ENCODE assay signal across 9 mouse cellular contexts in the genomic region with DNA sequence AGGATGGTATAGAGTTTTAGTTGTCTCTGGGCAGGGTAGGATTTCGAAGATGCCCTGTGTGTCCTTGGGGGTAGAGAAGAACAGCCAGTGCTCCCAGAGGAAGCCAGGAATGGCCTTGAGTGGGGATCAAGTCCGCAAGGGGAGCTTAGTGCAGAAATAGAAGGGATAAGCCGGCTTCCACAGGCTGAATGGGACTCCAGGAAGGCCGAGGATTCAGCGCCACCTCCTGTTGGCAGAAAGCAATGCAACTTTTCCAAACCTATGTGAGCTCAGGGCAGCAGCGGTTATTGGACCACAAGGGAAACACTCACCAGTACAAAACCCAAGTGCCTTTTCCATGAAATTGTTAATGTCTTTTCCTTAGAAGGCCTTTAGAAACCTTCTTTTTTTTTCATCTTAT. TPM values are rescaled to one million over a fixed set of nuclear protein-coding genes. Genes with fewer than 3 reads are reported as not detected.
DNase-seq lines count a peak whose midpoint lies in the region; ATAC-seq and TF ChIP-seq lines count a peak whose summit lies in the region.
"Had no signal": no experiment of that assay in that cellular context is flagged by ENCODE, and none has a peak within 500 bp of the region (broad histone marks: within the 10 kb centered on the region; RNA-seq: fewer than 3 reads in every experiment).

No protein-coding gene starts in this region.

- peak; percentile 45 for DNase-seq in Muller cell, postnatal 12 days (ENCODE audit: inconsistent ontology term)
- peak; percentile 65 for DNase-seq in brain, embryonic 18.5 days (ENCODE audit: low read depth, low spot score)
- peak; percentile 77 to 83 for DNase-seq in heart, postnatal 36 days
- peak; percentile 82 to 93 for DNase-seq in layer of hippocampus, adult 18-20 months (ENCODE audit: low spot score in 2 of 2)
- peak; percentile 86 for DNase-seq in lung, postnatal 0 days (ENCODE audit: low spot score)
- peak; percentile 94 to 95 for DNase-seq in right cerebral cortex, adult 2 months (ENCODE audit: low spot score in 2 of 2)

- ATAC-seq in forebrain, embryonic 13.5 days = peak; percentile 58
- no peak for ATAC-seq in lung, postnatal 0 days
- no peak for ATAC-seq in megakaryocyte, adult 5-6 weeks (ENCODE audit: poor library complexity, severe bottlenecking)

- TF ChIP-seq EP300 in lung, postnatal 0 days (IDR thresholded peaks at IDR 0.05) = no peak

- no peaks in the 10 kb centered on the region for H3K9me3 ChIP-seq in forebrain, embryonic 13.5 days (replicated peaks)
- H3K9me3 ChIP-seq in lung, postnatal 0 days (ENCODE audit: low read length) = no peaks in the 10 kb centered on the region
- H3K9me3 ChIP-seq: heart, embryonic 13.5 days had no signal

- 9% methylated on average over 6 of the region's 6 CpGs for WGBS in forebrain, embryonic 13.5 days
- whole genome bisulfite sequencing in lung, postnatal 0 days = 10% methylated on average over 6 of the region's 6 CpGs

- peaks cover 10% of the 10 kb centered on the region for H3K4me1 ChIP-seq in forebrain, embryonic 13.5 days
- peaks cover 3% of the 10 kb centered on the region; the same call in 1 of the 2 replicates for H3K4me1 ChIP-seq in lung, postnatal 0 days (ENCODE audit: insufficient read depth, low read depth, low read length)

- intact Hi-C loops in heart, postnatal 36 days (cut with DNase I) = loop anchor here (1.0 to 5.0 kb wide), 6 partner anchors 170 to 462 kb away; no protein-coding TSS in a partner anchor

- H3K27me3 ChIP-seq in forebrain, embryonic 13.5 days = 0 out of 2 replicates have a peak, but pooled peaks cover 9% of the 10 kb centered on the region
- H3K27me3 ChIP-seq in lung, postnatal 0 days (replicated peaks; ENCODE audit: insufficient read depth, low read length) = no peaks in the 10 kb centered on the region

- H3K9ac ChIP-seq in forebrain, embryonic 13.5 days = no peak overlapping the region
- H3K9ac ChIP-seq in lung, postnatal 0 days (replicated peaks; ENCODE audit: low read depth) = no peak overlapping the region
- H3K9ac ChIP-seq: heart, embryonic 13.5 days had no signal

- H3K4me3 ChIP-seq in forebrain, embryonic 13.5 days = no peak overlapping the region
- no peak overlapping the region for H3K4me3 ChIP-seq in lung, postnatal 0 days (ENCODE audit: low read depth, low read length)
- H3K4me3 ChIP-seq: heart, embryonic 13.5 days had no signal

- H3K36me3 ChIP-seq in forebrain, embryonic 13.5 days (ENCODE audit: poor library complexity, severe bottlenecking) = no peaks in the 10 kb centered on the region
- H3K36me3 ChIP-seq in lung, postnatal 0 days (ENCODE audit: insufficient read depth, low read length) = no peaks in the 10 kb centered on the region

- TF ChIP-seq CTCF in lung, postnatal 0 days (IDR thresholded peaks at IDR 0.05) = peak; percentile 93

- no peak overlapping the region for H3K4me2 ChIP-seq in forebrain, embryonic 13.5 days
- H3K4me2 ChIP-seq in lung, postnatal 0 days (replicated peaks; ENCODE audit: low read depth, low read length) = no peak overlapping the region
- H3K4me2 ChIP-seq: heart, embryonic 13.5 days had no signal

- no peak overlapping the region for H3K27ac ChIP-seq in forebrain, embryonic 13.5 days
- no peak overlapping the region for H3K27ac ChIP-seq in lung, postnatal 0 days (ENCODE audit: low read length)
- H3K27ac ChIP-seq: heart, embryonic 13.5 days had no signal

RNA-seq across cellular contexts. Expression of a gene that starts 3.4 kb away (rescaled TPM):
- 0.53 and 1.1 TPM in 2 replicates for polyA plus RNA-seq in forebrain, embryonic 13.5 days (2015; fragmentation: Nextera tagmentation; extraction: Ambion mirVana)
- 1 to 10 TPM in 1 of 2 experiments, under 1 TPM in 1; 0.27 to 1.3 TPM for total RNA-seq in heart, postnatal 36 days (2021)
- 1 to 10 TPM; 3.3 to 4.4 TPM for total RNA-seq in layer of hippocampus, adult 18-20 months (2021)
- polyA plus RNA-seq in lung, postnatal 0 days (2015; fragmentation: Nextera tagmentation; extraction: Ambion mirVana) = 5.3 and 8.0 TPM in 2 replicates
- not detected in 2 replicates for total RNA-seq in megakaryocyte, adult 5-6 weeks (2015)
- total RNA-seq in megakaryocyte, adult 5-6 weeks (2017) = not detected in 2 replicates
